In the genomic region with DNA sequence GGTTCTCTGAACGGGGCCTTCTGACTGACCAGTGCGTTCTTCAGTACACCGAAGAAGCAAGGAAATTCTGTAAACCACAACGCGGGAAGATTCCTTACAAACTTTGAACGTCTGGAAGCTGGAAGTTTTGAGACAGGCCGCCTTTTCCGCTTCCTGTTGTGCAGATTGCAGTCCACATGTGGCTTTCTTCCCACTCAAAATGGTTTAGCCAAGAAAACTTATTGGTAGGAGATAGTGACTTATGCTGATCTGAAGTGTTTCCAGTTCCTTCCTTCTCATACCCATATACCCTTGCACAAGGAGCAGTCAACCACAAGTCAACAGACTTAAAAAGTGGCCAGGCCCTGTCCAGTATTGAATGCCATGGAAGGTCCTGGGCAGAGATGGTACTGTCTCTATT, we compare ENCODE assay signal across 8 mouse cellular contexts. TPM values are rescaled to one million over a fixed set of nuclear protein-coding genes. Genes with fewer than 3 reads are reported as not detected.
A peak's percentile ranks its signal among the peaks of the same experiment; 100 is the strongest.
DNase-seq lines count a peak whose midpoint lies in the region; ATAC-seq and TF ChIP-seq lines count a peak whose summit lies in the region.

No protein-coding gene starts in this region.

- H3K4me3 ChIP-seq in gastrocnemius, adult 2 months = peak overlapping the region; percentile 84
- H3K4me3 ChIP-seq in forebrain, embryonic 16.5 days (replicated peaks; ENCODE audit: low read length) = peak overlapping the region; percentile 97
- H3K4me3 ChIP-seq in liver, embryonic 16.5 days (ENCODE audit: low read depth, low read length) = peak overlapping the region; percentile 95

- H3K27ac ChIP-seq in gastrocnemius, adult 2 months = no peak overlapping the region
- no peak overlapping the region for H3K27ac ChIP-seq in forebrain, embryonic 16.5 days (ENCODE audit: low read length)
- H3K27ac ChIP-seq in liver, embryonic 16.5 days (ENCODE audit: low read length) = no peak overlapping the region

- H3K4me2 ChIP-seq in forebrain, embryonic 16.5 days (ENCODE audit: low read length) = peak overlapping the region; percentile 92
- peak overlapping the region; percentile 95 for H3K4me2 ChIP-seq in liver, embryonic 16.5 days (ENCODE audit: low read depth, low read length)

- H3K27me3 ChIP-seq in forebrain, embryonic 16.5 days (replicated peaks; ENCODE audit: control insufficient read depth, insufficient read depth, low read length) = no peaks in the 10 kb centered on the region
- no peaks in the 10 kb centered on the region for H3K27me3 ChIP-seq in liver, embryonic 16.5 days (ENCODE audit: control insufficient read depth, insufficient read depth, low read depth, low read length)

- H3K9ac ChIP-seq in forebrain, embryonic 16.5 days (replicated peaks; ENCODE audit: low read depth, low read length) = no peak overlapping the region; the same call in 1 of the 2 replicates
- H3K9ac ChIP-seq in liver, embryonic 16.5 days (ENCODE audit: low read depth, low read length) = peak overlapping the region; percentile 21; the same call in 1 of the 2 replicates

- intact Hi-C loops in gastrocnemius, adult 2 months (cut with DNase I) = no loop called here
- intact Hi-C loops in gastrocnemius, postnatal 36 days (cut with DNase I) = no loop called here

- ATAC-seq in forebrain, embryonic 16.5 days = no peak
- ATAC-seq in liver, embryonic 16.5 days (ENCODE audit: low read depth) = no peak

- H3K4me1 ChIP-seq in forebrain, embryonic 16.5 days (replicated peaks; ENCODE audit: control insufficient read depth, insufficient read depth, low read length) = peaks cover 25% of the 10 kb centered on the region
- peaks cover 23% of the 10 kb centered on the region for H3K4me1 ChIP-seq in liver, embryonic 16.5 days (ENCODE audit: control insufficient read depth, low read depth, low read length)

- H3K36me3 ChIP-seq in forebrain, embryonic 16.5 days (ENCODE audit: control insufficient read depth, insufficient read depth) = peaks cover 8% of the 10 kb centered on the region
- H3K36me3 ChIP-seq in liver, embryonic 16.5 days (ENCODE audit: control insufficient read depth, insufficient read depth) = peaks cover 9% of the 10 kb centered on the region

- no peak for DNase-seq in gastrocnemius, adult 2 months
- DNase-seq in gastrocnemius, postnatal 36 days = no peak
- DNase-seq in 416B (ENCODE audit: low read depth) = peak; percentile 63
- no peak for DNase-seq in layer of hippocampus, postnatal 14 days (ENCODE audit: low spot score in 2 of 2)
- DNase-seq in cerebellum, postnatal 10 days = no peak
- no peak for DNase-seq in spleen, adult 12 weeks (ENCODE audit: low spot score)

- 63% methylated on average over 8 of the region's 8 CpGs for WGBS in forebrain, embryonic 16.5 days
- 43% methylated on average over 8 of the region's 8 CpGs for WGBS in liver, embryonic 16.5 days (ENCODE audit: insufficient replicate concordance)

- no peak for TF ChIP-seq CTCF in gastrocnemius, adult 2 months (IDR thresholded peaks at IDR 0.05)

- H3K9me3 ChIP-seq in forebrain, embryonic 16.5 days (ENCODE audit: control insufficient read depth, low read length) = no peaks in the 10 kb centered on the region
- H3K9me3 ChIP-seq in liver, embryonic 16.5 days (replicated peaks; ENCODE audit: control insufficient read depth, low read length) = no peaks in the 10 kb centered on the region

RNA-seq across cellular contexts. Expression of a gene that starts 1.0 kb away (rescaled TPM):
- 10 to 100 TPM; 82.0 to 90.7 TPM for total RNA-seq in gastrocnemius, adult 2 months (2021)
- total RNA-seq in gastrocnemius, postnatal 36 days (2021) = 100 to 1,000 TPM in 1 of 2 experiments, 10 to 100 TPM in 1; 83.5 to 111 TPM
- 2.0 TPM in 2 replicates for polyA plus RNA-seq in forebrain, embryonic 16.5 days (2015; fragmentation: Nextera tagmentation; extraction: Ambion mirVana)
- polyA plus RNA-seq in liver, embryonic 16.5 days (2015; fragmentation: Nextera tagmentation; extraction: Ambion mirVana) = 0.82 and 2.0 TPM in 2 replicates
- total RNA-seq in layer of hippocampus, postnatal 14 days (2021) = 1 to 10 TPM; 3.2 to 4.8 TPM

RNA-seq across cellular contexts. Expression of a gene that starts 1.3 kb away (rescaled TPM):
- 1 to 10 TPM; 7.3 to 8.8 TPM for total RNA-seq in gastrocnemius, adult 2 months (2021)
- total RNA-seq in gastrocnemius, postnatal 36 days (2021) = 1 to 10 TPM; 6.7 to 7.9 TPM
- polyA plus RNA-seq in forebrain, embryonic 16.5 days (2015; fragmentation: Nextera tagmentation; extraction: Ambion mirVana) = 32.5 TPM in 2 replicates
- polyA plus RNA-seq in liver, embryonic 16.5 days (2015; fragmentation: Nextera tagmentation; extraction: Ambion mirVana) = 4.7 and 5.2 TPM in 2 replicates
- total RNA-seq in layer of hippocampus, postnatal 14 days (2021) = 10 to 100 TPM; 29.7 to 30.1 TPM

RNA-seq across cellular contexts. Expression of a gene that starts 1.6 kb away (rescaled TPM):
- 1 to 10 TPM; 7.9 to 8.4 TPM for total RNA-seq in gastrocnemius, adult 2 months (2021)
- 10 to 100 TPM in 1 of 2 experiments, 1 to 10 TPM in 1; 8.1 to 13.0 TPM for total RNA-seq in gastrocnemius, postnatal 36 days (2021)
- 5.7 and 7.7 TPM in 2 replicates for polyA plus RNA-seq in forebrain, embryonic 16.5 days (2015; fragmentation: Nextera tagmentation; extraction: Ambion mirVana)
- polyA plus RNA-seq in liver, embryonic 16.5 days (2015; fragmentation: Nextera tagmentation; extraction: Ambion mirVana) = 2.2 TPM in 2 replicates
- 1 to 10 TPM; 4.8 to 5.7 TPM for total RNA-seq in layer of hippocampus, postnatal 14 days (2021)

RNA-seq across cellular contexts. Expression of a gene that starts 8.8 kb away (rescaled TPM):
- 10 to 100 TPM; 17.1 to 24.9 TPM for total RNA-seq in gastrocnemius, adult 2 months (2021)
- total RNA-seq in gastrocnemius, postnatal 36 days (2021) = 10 to 100 TPM; 10.5 to 19.4 TPM
- 90.1 and 99.5 TPM in 2 replicates for polyA plus RNA-seq in forebrain, embryonic 16.5 days (2015; fragmentation: Nextera tagmentation; extraction: Ambion mirVana)
- polyA plus RNA-seq in liver, embryonic 16.5 days (2015; fragmentation: Nextera tagmentation; extraction: Ambion mirVana) = 31.0 and 35.3 TPM in 2 replicates
- 10 to 100 TPM; 41.9 to 43.7 TPM for total RNA-seq in layer of hippocampus, postnatal 14 days (2021)

RNA-seq across cellular contexts. Expression of a gene that starts 15.9 kb away (rescaled TPM):
- total RNA-seq in gastrocnemius, adult 2 months (2021) = 10 to 100 TPM; 31.9 to 49.4 TPM
- total RNA-seq in gastrocnemius, postnatal 36 days (2021) = 10 to 100 TPM; 35.1 to 42.1 TPM
- polyA plus RNA-seq in forebrain, embryonic 16.5 days (2015; fragmentation: Nextera tagmentation; extraction: Ambion mirVana) = 219 and 239 TPM in 2 replicates
- 138 and 160 TPM in 2 replicates for polyA plus RNA-seq in liver, embryonic 16.5 days (2015; fragmentation: Nextera tagmentation; extraction: Ambion mirVana)
- total RNA-seq in layer of hippocampus, postnatal 14 days (2021) = 10 to 100 TPM; 45.9 to 49.9 TPM

Comparison
In these comparisons a context has a peak if more than half of its experiments do, and no peak if none do; other contexts are left out.
1. RNA of a gene that starts 1.0 kb away (total RNA-seq): 83.5 to 111 TPM in gastrocnemius, postnatal 36 days and 82.0 to 90.7 TPM in gastrocnemius, adult 2 months; 3.2 to 4.8 TPM in layer of hippocampus, postnatal 14 days; every median in the first group is over 10 times any median in the second.
2. Peak in every context shown above with its lines, with median percentiles within 50 percentile points of each other: H3K4me3 ChIP-seq.